Mouse (Mus musculus) thymus, postnatal 14 days (tissue): ENCODE measurements at regions not wholly inside any gene's neighbourhood (a gene's known extent, or its start where the extent isn't known, plus 50 kb on each side); places are given as distances from the start of the nearest gene placed in this dataset.

Source experiments
- DNase-seq: peaks from one replicate; pipeline ENCODE4 v3.0.0; 2021

GRCm38 (mm10) chr1:63977956-63978355, 144.1 kb downstream of the Klf7 start:
- no peak for DNase-seq

DNA sequence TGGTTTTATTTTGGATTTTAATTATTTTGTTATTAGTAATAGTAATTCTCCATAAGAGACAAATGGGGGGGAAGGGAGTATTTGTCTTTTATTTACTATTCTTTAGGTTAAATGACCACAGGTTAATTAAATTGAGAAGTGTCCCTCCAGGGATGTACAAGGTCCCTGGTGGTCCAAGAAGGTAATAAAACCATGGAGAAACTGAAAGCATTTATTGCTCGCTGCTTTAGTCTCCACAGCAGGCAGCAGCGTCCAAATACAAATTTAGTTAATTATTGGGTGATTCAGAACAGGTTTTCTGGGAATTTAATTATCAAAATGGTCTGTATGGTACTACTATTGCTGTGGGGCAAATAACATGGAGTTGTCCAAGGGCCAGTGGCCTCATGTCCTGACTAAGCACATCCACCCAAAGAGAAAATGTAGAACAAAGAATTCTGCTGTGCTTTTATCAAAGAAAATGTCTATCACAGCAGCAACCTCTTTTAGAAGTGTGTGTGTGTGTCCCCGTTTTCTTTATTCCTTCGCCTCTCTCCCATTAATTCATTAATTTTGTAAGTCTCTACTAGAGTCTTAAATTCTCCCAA, 144.7 kb downstream of the Klf7 start:
- no peak for DNase-seq

- no peak for DNase-seq
Measured at GRCm38 (mm10) chr1:63976862-63977261, 145.2 kb downstream of the Klf7 start.

DNA sequence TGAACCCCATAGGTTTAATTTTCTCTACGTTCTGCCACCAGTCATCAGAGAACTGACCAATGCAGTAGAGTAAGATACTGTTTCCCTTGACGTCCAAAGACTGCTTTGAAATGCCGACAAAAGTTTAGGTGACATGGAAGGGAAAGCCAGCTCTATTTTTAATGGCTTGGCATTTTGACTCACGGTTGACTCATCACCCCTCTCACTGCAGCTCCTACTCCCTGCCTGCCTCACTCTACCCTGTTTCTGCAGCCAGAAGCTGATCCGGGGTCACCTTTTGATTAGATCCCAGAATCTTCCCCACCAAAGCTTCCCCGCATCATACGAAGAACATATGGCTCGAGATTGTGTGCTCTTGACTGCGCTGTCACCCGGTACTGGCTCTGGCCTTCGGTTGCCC, 154.2 kb downstream of the Klf7 start:
- DNase-seq, result no peak

DNA sequence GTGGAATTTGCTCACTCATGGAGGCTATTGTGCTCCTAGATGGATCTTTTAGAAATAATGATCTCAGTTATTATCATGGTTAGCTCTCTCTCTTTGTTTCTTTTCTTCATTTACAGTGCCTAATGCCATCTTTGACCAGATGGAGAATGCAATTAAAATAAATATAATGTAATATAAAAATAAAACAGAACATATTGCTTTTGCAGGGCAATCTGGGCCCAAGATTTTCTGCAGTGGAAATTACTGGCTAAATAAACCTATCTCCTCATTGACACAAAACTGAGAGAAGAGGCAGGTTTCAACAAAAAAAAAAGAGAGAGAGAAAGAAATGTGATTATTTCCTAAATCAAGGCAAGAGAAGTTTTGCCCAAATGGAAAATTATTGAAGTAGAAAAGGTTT, 156.6 kb downstream of the Klf7 start:
- DNase-seq, result no peak

DNA sequence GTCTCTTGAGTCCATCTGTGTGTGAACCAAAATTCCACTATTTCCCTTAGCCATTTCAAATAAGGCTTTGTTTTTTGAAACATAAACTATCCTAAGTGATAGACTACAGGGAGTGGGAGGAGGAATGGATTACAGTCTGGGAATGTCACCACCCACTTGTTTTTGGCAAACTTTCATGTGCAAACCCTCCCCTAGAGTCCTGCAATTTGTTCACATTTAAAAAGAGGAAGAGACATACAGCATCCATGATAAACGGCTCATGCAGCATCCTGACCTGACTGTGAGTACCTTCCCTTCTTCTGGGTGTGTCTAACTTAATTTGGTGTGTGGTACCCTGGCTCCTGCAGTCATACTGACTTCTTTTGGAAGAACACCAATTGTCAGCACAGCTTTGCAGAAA, 157.6 kb downstream of the Klf7 start:
- no peak for DNase-seq

DNA sequence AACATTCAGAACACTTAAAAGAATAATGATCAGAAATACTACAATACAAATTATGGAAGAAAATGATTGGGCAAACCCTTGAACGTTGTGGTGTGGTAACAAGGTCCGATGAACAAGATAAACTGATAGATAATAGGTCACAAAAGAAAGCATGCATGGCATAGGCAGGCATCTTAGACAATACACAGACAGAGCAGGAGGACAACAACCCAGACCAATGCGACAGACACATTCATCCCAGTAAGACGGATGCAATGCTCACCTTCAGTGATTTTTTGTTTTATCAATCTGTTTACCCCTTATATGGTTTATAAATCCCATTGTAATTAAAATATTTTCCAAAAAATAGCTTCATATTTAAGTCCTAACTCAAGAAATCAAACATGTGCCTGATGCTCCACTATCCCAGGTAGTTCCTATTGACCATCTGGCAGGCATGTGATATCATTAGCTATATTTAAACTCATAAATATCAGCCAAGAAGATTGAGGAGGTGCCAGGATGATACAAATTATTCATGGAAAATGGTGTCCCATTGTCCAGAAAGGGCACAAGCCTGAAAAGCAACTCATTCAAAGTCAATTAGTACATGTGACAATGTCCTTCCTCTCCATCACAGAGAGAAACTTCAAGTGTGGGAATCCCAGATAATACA, 166.3 kb downstream of the Klf7 start:
- no peak for DNase-seq

- no peak for DNase-seq
Measured at GRCm38 (mm10) chr1:63954876-63955513, 167.1 kb downstream of the Klf7 start.

GRCm38 (mm10) chr1:63954172-63954571, 167.9 kb downstream of the Klf7 start:
- DNase-seq, result no peak

- peak; percentile 80 for DNase-seq
Measured at GRCm38 (mm10) chr1:63953229-63953883, 168.7 kb downstream of the Klf7 start.

DNA sequence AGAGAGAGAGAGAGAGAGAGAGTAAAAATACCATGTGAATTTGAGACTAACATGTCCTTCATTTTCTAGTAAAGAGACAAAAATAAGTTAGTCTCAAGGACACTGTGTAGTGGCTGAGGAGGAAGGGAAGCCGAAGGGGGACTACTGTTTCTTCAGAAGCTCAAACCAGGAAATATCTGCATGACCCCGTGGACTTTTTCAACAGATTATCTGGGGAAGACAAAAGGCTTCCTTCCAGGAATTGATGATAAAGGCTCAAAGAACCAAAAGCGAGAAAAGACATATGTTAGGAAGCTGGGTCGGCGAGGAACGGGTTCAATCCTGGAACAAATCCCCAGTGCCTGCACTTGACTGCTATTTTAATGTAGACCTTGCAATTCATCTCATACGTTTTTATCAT, 170.4 kb downstream of the Klf7 start:
- DNase-seq, result no peak

- DNase-seq, result no peak
Measured at GRCm38 (mm10) chr1:63947278-63947677, 174.8 kb downstream of the Klf7 start.

GRCm38 (mm10) chr1:63946834-63947233, 175.2 kb downstream of the Klf7 start:
- no peak for DNase-seq

DNA sequence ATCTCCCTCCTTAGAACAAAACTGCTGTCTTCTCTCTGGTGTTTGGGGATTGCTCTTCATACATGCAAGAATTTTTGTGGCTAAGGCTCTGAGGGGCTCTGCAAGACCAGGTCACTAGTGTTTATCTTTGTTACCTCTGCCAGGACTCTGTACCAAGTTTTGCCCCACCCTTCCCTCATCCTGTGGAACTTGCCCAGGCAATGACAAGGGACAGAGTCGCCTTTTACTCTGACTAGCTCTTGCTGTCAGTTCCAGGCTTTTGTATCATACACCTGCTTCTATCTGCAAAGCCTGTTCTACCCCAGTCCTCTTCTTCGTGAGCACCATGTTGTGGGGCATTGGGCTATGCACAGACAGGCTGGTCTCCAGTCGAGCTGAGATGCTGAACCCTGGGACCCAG, 175.7 kb upstream of the 4933402D24Rik start:
- DNase-seq, result no peak

- DNase-seq, result no peak
Measured at GRCm38 (mm10) chr1:63938416-63938815, 169.3 kb upstream of the 4933402D24Rik start.

DNA sequence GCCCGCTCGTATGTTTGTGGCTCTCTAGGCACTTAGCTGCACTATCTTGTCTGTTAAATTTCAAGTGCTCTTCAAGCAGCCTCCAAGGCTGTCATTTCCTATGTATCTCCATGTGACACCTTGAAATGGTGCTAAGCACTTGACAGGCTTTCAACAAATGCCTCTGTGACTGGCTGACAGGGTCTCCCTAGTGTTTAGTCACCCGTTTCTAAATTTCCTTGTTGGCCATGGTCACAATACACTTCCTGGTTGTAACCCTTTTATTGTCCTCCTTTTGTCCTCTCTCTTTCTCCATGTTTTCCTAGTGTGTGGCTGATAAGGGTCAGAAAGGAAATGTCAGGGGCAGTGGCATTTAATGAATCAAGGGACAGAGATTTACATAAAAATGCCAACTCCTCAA, 168.4 kb upstream of the 4933402D24Rik start:
- DNase-seq, result no peak

- DNase-seq, result no peak
Measured at GRCm38 (mm10) chr1:63934570-63935280, 165.7 kb upstream of the 4933402D24Rik start.

DNA sequence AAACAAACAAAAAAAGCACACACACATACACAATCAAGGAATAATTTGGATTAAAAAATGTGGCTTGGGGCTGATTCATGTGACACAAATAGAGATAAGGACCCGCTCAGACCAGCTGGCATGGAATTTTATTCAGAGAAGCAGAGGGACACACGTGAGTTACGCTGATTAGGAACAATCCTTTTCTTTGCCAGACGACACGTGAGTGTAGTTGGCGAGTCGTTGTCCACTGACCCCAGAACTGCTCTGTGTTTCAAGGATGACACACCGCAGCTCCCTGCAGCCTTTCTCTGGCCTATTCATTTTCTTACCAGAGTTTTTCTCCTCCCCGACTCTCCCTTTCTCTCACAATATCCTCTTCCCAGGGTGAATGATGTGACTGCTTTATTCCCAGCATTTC, 163.4 kb upstream of the 4933402D24Rik start:
- no peak for DNase-seq

DNA sequence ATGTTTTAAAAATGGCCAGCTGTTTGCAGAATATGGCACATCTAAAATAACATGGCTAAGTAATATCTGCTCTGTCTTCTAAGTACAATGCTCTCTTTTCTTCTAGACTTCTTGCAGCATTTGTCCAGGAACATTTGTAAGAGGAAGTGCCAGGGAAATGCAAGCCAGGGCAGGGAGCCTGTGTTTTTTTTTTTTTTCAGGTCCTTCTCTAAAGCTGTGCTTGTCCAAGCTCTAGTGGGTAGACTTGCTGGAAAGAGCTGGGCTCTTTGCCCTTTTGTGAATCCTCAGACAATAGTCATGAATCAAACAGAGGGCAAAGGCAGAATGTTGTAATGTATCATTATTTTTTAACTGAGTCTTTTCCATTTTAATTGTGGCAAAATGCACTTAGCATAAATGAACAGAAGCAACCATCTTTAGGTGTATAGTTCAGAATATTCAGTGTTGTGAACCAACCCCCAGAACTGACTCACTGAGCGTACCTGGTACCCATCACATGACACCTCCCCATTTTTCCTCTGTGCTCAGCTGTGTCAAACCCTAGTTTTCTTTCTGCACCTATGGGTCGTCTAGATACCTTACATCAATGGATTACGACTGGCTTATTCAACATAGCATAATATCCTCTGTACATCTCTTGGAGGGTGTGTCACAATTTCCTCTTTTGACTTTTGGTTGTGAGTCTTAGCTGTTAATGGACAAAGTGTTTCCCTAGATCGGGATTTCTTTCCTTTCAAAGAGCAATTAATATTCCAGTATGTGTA, 160.5 kb upstream of the 4933402D24Rik start:
- DNase-seq, result no peak

DNA sequence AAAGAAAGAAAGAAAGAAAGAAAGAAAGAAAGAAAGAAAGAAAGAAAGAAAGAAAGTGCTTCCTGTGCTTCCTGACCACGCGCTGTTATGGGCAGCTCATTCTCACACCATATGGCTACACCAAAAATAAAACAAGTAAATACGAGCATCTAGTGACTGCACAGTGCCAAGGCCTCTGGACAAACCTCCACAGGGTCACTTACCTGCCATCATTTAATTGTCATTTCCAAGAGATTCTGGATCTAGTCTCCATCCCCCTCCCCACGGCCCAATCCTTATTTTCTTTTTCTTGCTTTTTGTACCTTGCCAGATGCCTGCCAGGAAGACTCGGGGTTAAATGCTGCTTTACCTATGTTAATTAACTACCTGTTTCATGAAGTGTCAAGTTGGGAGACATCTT, 159.8 kb upstream of the 4933402D24Rik start:
- DNase-seq, result no peak

GRCm38 (mm10) chr1:63928361-63928760, 159.3 kb upstream of the 4933402D24Rik start:
- no peak for DNase-seq

DNA sequence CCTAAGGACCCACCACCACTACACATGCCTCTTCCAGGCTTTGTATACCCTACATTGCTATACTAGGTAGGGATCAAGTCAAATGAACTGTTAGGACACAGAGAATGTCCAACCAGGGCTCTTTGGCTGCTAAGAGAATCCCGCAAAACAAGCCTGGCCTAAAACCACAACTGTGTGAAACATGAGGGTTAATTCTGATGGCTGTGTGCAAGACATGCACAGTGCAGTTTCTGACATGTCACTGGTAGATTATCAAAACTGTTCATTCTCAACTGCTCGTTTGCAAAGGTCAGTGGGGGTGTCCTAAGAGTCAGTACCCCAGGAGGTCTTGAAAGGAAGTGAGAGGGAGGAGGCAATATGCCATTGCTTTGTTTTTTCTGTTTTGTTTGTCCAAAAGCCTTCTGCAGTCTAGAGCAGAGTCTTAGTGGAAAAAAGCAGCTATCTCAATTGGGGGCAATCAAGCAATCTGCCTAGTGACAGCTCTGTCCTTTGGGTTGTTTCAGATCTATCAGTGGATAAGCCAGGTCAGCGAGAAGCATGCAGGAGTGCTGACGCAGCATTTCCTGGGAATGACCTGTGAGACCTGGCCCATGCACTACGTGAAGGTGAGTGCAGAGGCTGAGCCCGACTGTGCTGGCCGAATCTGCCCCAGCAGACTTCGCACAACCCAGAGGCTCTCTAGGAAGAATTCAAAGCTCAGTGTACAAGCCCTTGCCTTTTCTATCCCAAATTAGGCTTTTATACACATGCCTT, 151.3 kb upstream of the 4933402D24Rik start:
- no peak for DNase-seq
